Mouse (Mus musculus): ENCODE measurements around the gene Ube2c. TPM values are rescaled to one million over a fixed set of nuclear protein-coding genes. Genes with fewer than 3 reads are reported as not detected.

Ube2c gene
- polyA plus RNA-seq (2015; fragmentation: Nextera tagmentation; extraction: Ambion mirVana), result 67.3 and 77.7 TPM in 2 replicates

GRCm38 (mm10) chr2:164769258-164770037 lies at the start of gene Ube2c:
Gene Ube2c, plus strand, starts transcription at chr2:164769898.

GRCm38 (mm10) chr2:164745843-164746479 lies 23.7 kb upstream of the Ube2c start, which contains the start of the genes Wfdc3 and Dnttip1:
Gene Wfdc3, minus strand, starts transcription at chr2:164745931.
Gene Dnttip1, plus strand, starts transcription at chr2:164745983.

GRCm38 (mm10) chr2:164779481-164780086 lies 9.9 kb downstream of the Ube2c start, which contains the start of gene Tnnc2:
Gene Tnnc2, minus strand, starts transcription at chr2:164779967.

GRCm38 (mm10) chr2:164785481-164786387 lies 16.0 kb downstream of the Ube2c start, which contains the start of gene Snx21:
Gene Snx21, plus strand, starts transcription at chr2:164785823.

GRCm38 (mm10) chr2:164804533-164805331 lies 35.0 kb downstream of the Ube2c start, which contains the start of the genes Acot8 and Zswim3:
Gene Acot8, minus strand, starts transcription at chr2:164804882.
Gene Zswim3, plus strand, starts transcription at chr2:164805098.

GRCm38 (mm10) chr2:164822636-164823165 lies 53.0 kb downstream of the Ube2c start, which contains the start of gene Zswim1:
Gene Zswim1, plus strand, starts transcription at chr2:164822686.

Other genes with a start within 250 kb of the Ube2c start
- 0.29 and 0.37 TPM in 2 replicates for gene Wfdc2, start 207.5 kb upstream of the Ube2c start, polyA plus RNA-seq (2015; fragmentation: Nextera tagmentation; extraction: Ambion mirVana)
- gene Spint3, start 196.4 kb upstream of the Ube2c start, polyA plus RNA-seq (2015; fragmentation: Nextera tagmentation; extraction: Ambion mirVana), result not detected in 2 replicates
- not detected in 2 replicates for gene Wfdc6a, start 184.5 kb upstream of the Ube2c start, polyA plus RNA-seq (2015; fragmentation: Nextera tagmentation; extraction: Ambion mirVana)
- not detected in 2 replicates for gene Eppin, start 176.3 kb upstream of the Ube2c start, polyA plus RNA-seq (2015; fragmentation: Nextera tagmentation; extraction: Ambion mirVana)
- not detected in 2 replicates for gene Wfdc6b, start 156.4 kb upstream of the Ube2c start, polyA plus RNA-seq (2015; fragmentation: Nextera tagmentation; extraction: Ambion mirVana)
- gene Wfdc8, start 156.3 kb upstream of the Ube2c start, polyA plus RNA-seq (2015; fragmentation: Nextera tagmentation; extraction: Ambion mirVana), result not detected in 2 replicates
- gene Wfdc16, start 131.1 kb upstream of the Ube2c start, polyA plus RNA-seq (2015; fragmentation: Nextera tagmentation; extraction: Ambion mirVana), result not detected in 2 replicates
- gene Wfdc10, start 113.9 kb upstream of the Ube2c start, polyA plus RNA-seq (2015; fragmentation: Nextera tagmentation; extraction: Ambion mirVana), result not detected in 2 replicates
- gene Wfdc9, start 113.3 kb upstream of the Ube2c start, polyA plus RNA-seq (2015; fragmentation: Nextera tagmentation; extraction: Ambion mirVana), result not detected in 2 replicates
- not detected in 2 replicates for gene Wfdc11, start 95.8 kb upstream of the Ube2c start, polyA plus RNA-seq (2015; fragmentation: Nextera tagmentation; extraction: Ambion mirVana)
- gene Wfdc13, start 84.8 kb upstream of the Ube2c start, polyA plus RNA-seq (2015; fragmentation: Nextera tagmentation; extraction: Ambion mirVana), result 0.21 TPM in 1 of 2 replicates, not detected in the other
- not detected in 2 replicates for gene Spint4, start 71.4 kb upstream of the Ube2c start, polyA plus RNA-seq (2015; fragmentation: Nextera tagmentation; extraction: Ambion mirVana)
- not detected in 2 replicates for gene Spint5, start 54.6 kb upstream of the Ube2c start, polyA plus RNA-seq (2015; fragmentation: Nextera tagmentation; extraction: Ambion mirVana)
- gene Wfdc3, start 24.0 kb upstream of the Ube2c start, polyA plus RNA-seq (2015; fragmentation: Nextera tagmentation; extraction: Ambion mirVana), result 0.14 and 0.29 TPM in 2 replicates
- gene Dnttip1, start 23.9 kb upstream of the Ube2c start, polyA plus RNA-seq (2015; fragmentation: Nextera tagmentation; extraction: Ambion mirVana), result 51.2 and 54.3 TPM in 2 replicates
- gene Tnnc2, start 10.1 kb downstream of the Ube2c start, polyA plus RNA-seq (2015; fragmentation: Nextera tagmentation; extraction: Ambion mirVana), result 22,389 and 24,028 TPM in 2 replicates
- 31.1 and 33.0 TPM in 2 replicates for gene Snx21, start 15.9 kb downstream of the Ube2c start, polyA plus RNA-seq (2015; fragmentation: Nextera tagmentation; extraction: Ambion mirVana)
- gene Acot8, start 35.0 kb downstream of the Ube2c start, polyA plus RNA-seq (2015; fragmentation: Nextera tagmentation; extraction: Ambion mirVana), result 10.2 and 11.7 TPM in 2 replicates
- 2.0 TPM in 2 replicates for gene Zswim3, start 35.2 kb downstream of the Ube2c start, polyA plus RNA-seq (2015; fragmentation: Nextera tagmentation; extraction: Ambion mirVana)
- gene Zswim1, start 52.8 kb downstream of the Ube2c start, polyA plus RNA-seq (2015; fragmentation: Nextera tagmentation; extraction: Ambion mirVana), result 5.9 and 6.8 TPM in 2 replicates
- not detected in 2 replicates for gene Spata25, start 58.6 kb downstream of the Ube2c start, polyA plus RNA-seq (2015; fragmentation: Nextera tagmentation; extraction: Ambion mirVana)
- 105 and 116 TPM in 2 replicates for gene Ctsa, start 63.0 kb downstream of the Ube2c start, polyA plus RNA-seq (2015; fragmentation: Nextera tagmentation; extraction: Ambion mirVana)
- 56.5 and 63.5 TPM in 2 replicates for gene Neurl2, start 63.6 kb downstream of the Ube2c start, polyA plus RNA-seq (2015; fragmentation: Nextera tagmentation; extraction: Ambion mirVana)
- gene Pltp, start 87.8 kb downstream of the Ube2c start, polyA plus RNA-seq (2015; fragmentation: Nextera tagmentation; extraction: Ambion mirVana), result 5.9 and 7.4 TPM in 2 replicates
- gene Pcif1, start 109.4 kb downstream of the Ube2c start, polyA plus RNA-seq (2015; fragmentation: Nextera tagmentation; extraction: Ambion mirVana), result 41.4 and 42.2 TPM in 2 replicates
- 4.0 and 4.3 TPM in 2 replicates for gene Zfp335, start 141.9 kb downstream of the Ube2c start, polyA plus RNA-seq (2015; fragmentation: Nextera tagmentation; extraction: Ambion mirVana)
- 0.91 and 1.1 TPM in 2 replicates for gene Mmp9, start 170.9 kb downstream of the Ube2c start, polyA plus RNA-seq (2015; fragmentation: Nextera tagmentation; extraction: Ambion mirVana)
- 0.22 and 0.23 TPM in 2 replicates for gene Slc12a5, start 190.9 kb downstream of the Ube2c start, polyA plus RNA-seq (2015; fragmentation: Nextera tagmentation; extraction: Ambion mirVana)